Mouse (Mus musculus) CH12.LX (cell line): ENCODE results near the gene Olfr279. TPM values are rescaled to one million over a fixed set of nuclear protein-coding genes. Genes with fewer than 3 reads are reported as not detected.
A peak's percentile ranks its signal among the peaks of the same experiment; 100 is the strongest.

ENCODE experiments used
- DNase-seq: peaks from one replicate; pipeline ENCODE4 v3.0.0-alpha.2; 2013; ENCODE audit errors: extremely low read depth
- H3K27ac ChIP-seq: 2 replicates; pipeline ENCODE4 v1.5.1; 2012; ENCODE audit warnings: low read depth, mild to moderate bottlenecking, control low read depth, moderate library complexity; ENCODE audit not compliant: insufficient read depth
- H3K27me3 ChIP-seq: replicated peaks from 2 replicates; pipeline ENCODE3; 2012; ENCODE audit warnings: inconsistent platforms
- H3K36me3 ChIP-seq, 2 experiments: replicated peaks in 1 of 2; 2 replicates each; pipeline versions ENCODE3 to v1.6.1; 2012; ENCODE audit warnings: inconsistent platforms in 1 of 2, low read length in 1 of 2, mild to moderate bottlenecking in 1 of 2, mixed read lengths in 1 of 2, moderate library complexity in 1 of 2; ENCODE audit not compliant: control insufficient read depth in 1 of 2, insufficient read depth in 1 of 2
- H3K4me1 ChIP-seq, 2 experiments: 2 replicates each; pipeline ENCODE4 v1.6.1; 2012; ENCODE audit warnings: inconsistent platforms in 1 of 2, moderate library complexity in 1 of 2; ENCODE audit not compliant: insufficient read depth in 2 of 2, control insufficient read depth in 1 of 2
- H3K4me2 ChIP-seq: 2 replicates; pipeline ENCODE4 v1.6.1; 2012; ENCODE audit warnings: low read depth, mild to moderate bottlenecking, control low read depth; ENCODE audit not compliant: poor library complexity, insufficient read depth, severe bottlenecking
- H3K4me3 ChIP-seq, 3 experiments: fragments of 150-350 bp in 1 of 3; sonication (generic) in 1 of 3; replicated peaks in 1 of 3; 2 replicates each; pipeline versions ENCODE3 to v1.5.1; 2011 to 2012; ENCODE audit warnings: low read depth in 2 of 3, low read length in 2 of 3, mild to moderate bottlenecking in 2 of 3, moderate library complexity in 2 of 3, control low read depth in 1 of 3, improper control_type of control experiment in 1 of 3, inconsistent platforms in 1 of 3, mixed read lengths in 1 of 3; ENCODE audit not compliant: poor library complexity in 1 of 3
- H3K79me2 ChIP-seq: replicated peaks from 2 replicates; pipeline ENCODE4 v1.6.1; 2012; ENCODE audit warnings: mild to moderate bottlenecking, moderate library complexity; ENCODE audit not compliant: control insufficient read depth, poor library complexity, insufficient read depth, severe bottlenecking; ENCODE audit errors: extremely low read depth
- H3K9ac ChIP-seq: 2 replicates; pipeline ENCODE4 v1.6.1; 2012; ENCODE audit warnings: low read depth, mild to moderate bottlenecking, control low read depth, moderate library complexity; ENCODE audit not compliant: insufficient read depth
- H3K9me3 ChIP-seq: replicated peaks from 2 replicates; pipeline ENCODE3; 2012; ENCODE audit warnings: low read length, inconsistent platforms, mixed read lengths
- E2F4 ChIP-seq: IDR thresholded peaks from 2 replicates; pipeline ENCODE4 v1.6.1; 2011; ENCODE audit warnings: low read depth, low read length, improper control_type of control experiment; ENCODE audit not compliant: insufficient replicate concordance
- ELF1 ChIP-seq: IDR thresholded peaks from 2 replicates; pipeline ENCODE4 v1.6.1; 2014; ENCODE audit warnings: low read depth, mild to moderate bottlenecking, inconsistent platforms, low read length, improper control_type of control experiment
- GABPA ChIP-seq: IDR thresholded peaks from 2 replicates; pipeline ENCODE4 v1.6.1; 2012; ENCODE audit warnings: low read depth, low read length, improper control_type of control experiment, inconsistent platforms; ENCODE audit not compliant: insufficient replicate concordance
- IRF4 ChIP-seq: IDR thresholded peaks from 2 replicates; pipeline ENCODE4 v1.6.1; 2014; ENCODE audit warnings: low read depth, mild to moderate bottlenecking, inconsistent platforms, low read length, improper control_type of control experiment
- KAT2A ChIP-seq: IDR thresholded peaks from 2 replicates; pipeline ENCODE4 v1.6.1; 2012; ENCODE audit warnings: low read length, improper control_type of control experiment, inconsistent platforms; ENCODE audit not compliant: insufficient replicate concordance
- MAZ ChIP-seq: IDR thresholded peaks from 2 replicates; pipeline ENCODE4 v1.6.1; 2012; ENCODE audit warnings: low read depth, mild to moderate bottlenecking, inconsistent platforms, low read length, improper control_type of control experiment, moderate library complexity
- MXI1 ChIP-seq: IDR thresholded peaks from 2 replicates; pipeline ENCODE4 v1.6.1; 2011; ENCODE audit warnings: mild to moderate bottlenecking, low read depth, low read length, improper control_type of control experiment
- NELFE ChIP-seq: IDR thresholded peaks from 2 replicates; pipeline ENCODE4 v1.6.1; 2011; ENCODE audit warnings: low read depth, low read length, improper control_type of control experiment
- NRF1 ChIP-seq: IDR thresholded peaks from 2 replicates; pipeline ENCODE4 v1.6.1; 2014; ENCODE audit warnings: low read depth, mild to moderate bottlenecking, inconsistent platforms, low read length, improper control_type of control experiment, moderate library complexity
- POLR2A ChIP-seq: IDR thresholded peaks from 2 replicates; pipeline ENCODE4 v1.6.1; 2011; ENCODE audit warnings: low read depth, mild to moderate bottlenecking, improper control_type of control experiment, low read length
- POLR2AphosphoS2 ChIP-seq: IDR thresholded peaks from 2 replicates; pipeline ENCODE4 v1.6.1; 2011; ENCODE audit warnings: low read depth, low read length, improper control_type of control experiment
- SMC3 ChIP-seq: IDR thresholded peaks from 2 replicates; pipeline ENCODE4 v1.6.1; 2011; ENCODE audit warnings: low read depth, low read length, improper control_type of control experiment
- TBP ChIP-seq: conservative IDR thresholded peaks from 2 replicates; pipeline ENCODE4 v1.6.1; 2011; ENCODE audit warnings: low read depth, low read length, improper control_type of control experiment
- TCF12 ChIP-seq: IDR thresholded peaks from 2 replicates; pipeline ENCODE4 v1.6.1; 2014; ENCODE audit warnings: low read depth, mild to moderate bottlenecking, inconsistent platforms, low read length, improper control_type of control experiment
- ZC3H11A ChIP-seq: IDR thresholded peaks from 2 replicates; pipeline ENCODE4 v1.6.1; 2012; ENCODE audit warnings: low read depth, mild to moderate bottlenecking, inconsistent platforms, low read length, improper control_type of control experiment
- dilution Hi-C: fragments of 300-500 bp; cut with MboI; formaldehyde crosslinking; loops from 2 replicates; pipeline ENCODE4 v1.14.3; 2020; ENCODE audit warnings: low sequenced_read_pairs; ENCODE audit not compliant: extremely low pct_unique_long_range_greater_than_20kb, extremely low pct_ligation_motif_present
- in situ Hi-C: fragments of 300-500 bp; cut with MboI; formaldehyde crosslinking; loops from 3 replicates; pipeline ENCODE4 v1.14.3; 2019; ENCODE audit warnings: low sequenced_read_pairs, low pct_ligation_motif_present, low pct_unique_long_range_greater_than_20kb, mixed read lengths
- polyA plus RNA-seq: library from polyadenylated mRNA; unstranded; fragments of >175 nt; gene quantifications from 2 replicates; pipeline ENCODE4 v1.2.1, GENCODE M21; 2012; ENCODE audit warnings: low read depth; ENCODE audit not compliant: insufficient read length
- total RNA-seq, 2 experiments: library from RNA; depleted of rRNA; stranded (reverse); fragments of 300-350 nt in 1 of 2; fragments of >200 nt in 1 of 2; gene quantifications; 2 replicates each; pipeline ENCODE4 v1.2.3; 2012 to 2014

The Olfr279 gene
- not detected in 2 replicates for total RNA-seq (2012; rRNA removed)
- total RNA-seq (2014; rRNA removed), result not detected in 2 replicates
- 0.07 TPM in 1 of 2 replicates, not detected in the other for polyA plus RNA-seq

DNA sequence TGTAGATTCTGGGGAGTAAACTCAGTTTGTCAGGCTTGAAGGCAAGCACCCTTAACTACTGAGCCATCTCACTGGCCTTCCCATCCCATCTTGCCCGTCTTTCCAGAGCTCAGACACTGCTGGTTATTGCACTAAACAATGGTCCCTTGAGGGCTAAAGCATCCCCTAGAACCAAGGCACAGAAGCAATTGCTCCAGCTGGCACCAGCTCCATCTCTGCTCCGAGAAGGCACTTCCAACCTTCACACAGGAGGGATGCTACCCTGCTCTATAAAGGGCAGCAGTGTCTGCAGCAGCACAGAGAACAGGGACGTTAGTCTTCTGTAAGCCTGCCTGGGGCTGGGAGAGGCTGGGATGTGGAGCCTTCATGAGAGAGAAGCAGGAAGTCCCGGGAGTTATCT, at the start of gene Olfr279:
Gene Olfr279 (plus strand): TSS at position 301 of the 400 bp plus-strand sequence.
- no peak within 1 kb of the TSS for H3K9ac ChIP-seq
- H3K4me2 ChIP-seq, result no peak within 1 kb of the TSS
- H3K9me3 ChIP-seq, result peaks cover 5% of the 10 kb centered on the region
- no peak within 1 kb of the TSS for H3K27ac ChIP-seq
- H3K36me3 ChIP-seq, result no peaks in the 10 kb centered on the region
- dilution Hi-C loops, result no loop called here
- H3K4me1 ChIP-seq, result peaks cover 0 to 6% of the 10 kb centered on the region in 2 experiments; a peak in 1 of 4 replicates
- H3K27me3 ChIP-seq, result no peaks in the 10 kb centered on the region
- no peak for TF ChIP-seq MXI1
- no peak for TF ChIP-seq POLR2AphosphoS2
- no peak for TF ChIP-seq NRF1
- no peak for TF ChIP-seq E2F4
- TF ChIP-seq, all 38 proteins: peak for 0
- Histone ChIP-seq H3K79me2 (no peaks in the 10 kb centered on the region), H3K4me3 (no peak within 1 kb of the TSS)
- DNase-seq, result no peak
- in situ Hi-C loops, result no loop called here

DNA sequence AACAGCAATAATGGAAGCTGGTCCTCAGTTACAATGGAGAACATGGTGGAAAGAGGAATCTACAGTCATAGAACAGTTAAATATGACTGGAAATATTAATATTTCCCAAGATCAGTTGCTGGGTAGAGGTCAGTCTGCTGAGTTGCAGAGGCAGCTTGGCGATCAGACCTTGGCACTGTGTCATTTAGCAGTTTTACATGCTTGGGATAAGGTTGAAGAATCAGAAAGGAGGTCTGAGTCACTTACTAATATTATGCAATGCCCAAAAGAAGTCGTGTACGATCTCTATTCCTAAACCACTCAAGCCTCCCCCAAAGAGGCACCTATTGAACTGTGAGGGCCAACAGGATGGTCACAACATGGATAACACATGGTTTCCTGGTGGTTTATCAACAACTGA, 47.6 kb upstream of the Olfr279 start:
- H3K4me1 ChIP-seq, result no peaks in the 10 kb centered on the region
- no peaks in the 10 kb centered on the region for H3K9me3 ChIP-seq
- no peaks in the 10 kb centered on the region for H3K36me3 ChIP-seq
- H3K27me3 ChIP-seq, result peaks cover 6% of the 10 kb centered on the region
- TF ChIP-seq NELFE (no peak), MAZ (no peak), IRF4 (no peak), ELF1 (no peak), GABPA (no peak), SMC3 (no peak), KAT2A (no peak), ZC3H11A (no peak), TCF12 (no peak)
- TF ChIP-seq, all 38 proteins: peak for 0
- H3K4me3 ChIP-seq, result no peak overlapping the region
- no peak overlapping the region for H3K27ac ChIP-seq
- no peak overlapping the region for H3K9ac ChIP-seq
- H3K4me2 ChIP-seq, result no peak overlapping the region
- DNase-seq, result no peak
- dilution Hi-C loops, result no loop called here
- in situ Hi-C loops, result no loop called here
- no peaks in the 10 kb centered on the region for H3K79me2 ChIP-seq

DNA sequence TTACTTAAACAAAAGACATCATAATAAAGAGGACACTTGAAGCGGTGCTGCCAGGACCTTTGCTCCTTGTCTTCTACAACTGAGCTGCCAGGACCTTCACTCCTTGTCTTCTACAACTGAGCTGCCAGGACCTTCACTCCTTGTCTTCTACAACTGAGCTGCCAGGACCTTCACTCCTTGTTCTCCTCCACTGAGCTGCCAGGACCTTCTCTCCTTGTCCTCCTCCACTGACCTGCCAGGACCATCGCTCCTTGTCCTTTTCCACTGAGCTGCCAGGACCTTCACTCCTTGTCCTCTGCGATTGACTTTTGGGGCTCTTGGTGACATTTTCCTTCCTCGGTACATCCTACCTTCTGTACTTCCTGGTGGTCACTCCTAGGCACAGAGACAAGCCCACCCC, 43.7 kb upstream of the Olfr279 start:
- in situ Hi-C loops (no loop called here), dilution Hi-C loops (no loop called here)
- no peak overlapping the region for H3K27ac ChIP-seq
- H3K4me3 ChIP-seq, result peak overlapping the region in 2 of 3 experiments; percentile 29 to 32
- TF ChIP-seq TBP (0 out of 2 replicates have a peak, but pooled peaks have one; percentile 60), POLR2A (peak; percentile 45; the same call in 1 of the 2 replicates), NELFE (no peak)
- TF ChIP-seq, all 38 proteins: peak for 2
- peaks cover 0 to 3% of the 10 kb centered on the region in 2 experiments; a peak in 1 of 4 replicates for H3K4me1 ChIP-seq
- H3K4me2 ChIP-seq, result peak overlapping the region; percentile 39
- DNase-seq, result peak; percentile 34
- H3K79me2 ChIP-seq, result no peaks in the 10 kb centered on the region
- H3K9ac ChIP-seq, result peak overlapping the region; percentile 30; the same call in 1 of the 2 replicates
- no peaks in the 10 kb centered on the region for H3K9me3 ChIP-seq
- H3K36me3 ChIP-seq, result no peaks in the 10 kb centered on the region
- peaks cover 20% of the 10 kb centered on the region for H3K27me3 ChIP-seq
